Mouse (Mus musculus) thymus, postnatal 4 days (tissue): ENCODE measurements around the gene Cnnm2.

ENCODE experiments used
- DNase-seq: peaks from one replicate; pipeline ENCODE4 v3.0.0; 2021

The Cnnm2 gene

DNA sequence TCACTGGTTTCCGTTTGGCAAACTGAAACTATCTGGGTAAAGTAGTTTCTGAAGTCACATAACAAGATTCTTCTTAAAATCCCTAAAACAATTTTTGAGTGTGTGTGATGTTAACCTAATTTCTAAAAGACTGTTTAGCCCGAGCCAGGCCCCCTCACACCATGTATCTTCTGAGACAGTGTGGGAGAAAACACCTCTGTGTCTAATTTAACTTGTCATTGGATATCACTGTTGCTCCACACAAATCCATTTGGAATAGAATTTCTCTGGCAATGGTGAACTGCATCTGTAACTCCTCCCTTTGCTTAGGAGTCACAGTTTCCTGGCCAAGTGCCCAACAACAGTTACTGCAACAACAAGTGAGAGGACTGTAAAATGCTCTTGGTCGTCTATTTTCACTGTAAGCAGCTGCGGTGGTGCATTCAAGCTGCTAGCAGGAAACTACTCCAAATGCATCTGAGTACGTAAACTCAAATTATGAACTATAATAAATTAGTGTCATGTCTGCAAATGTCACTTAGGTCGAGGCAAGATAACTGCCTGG, 167.7 kb downstream of the Cnnm2 start:
- peak; percentile 35 for DNase-seq
